Mouse (Mus musculus): ENCODE measurements at regions not wholly inside any gene's neighbourhood (a gene's known extent, or its start where the extent isn't known, plus 50 kb on each side); places are given as distances from the start of the nearest gene placed in this dataset.

DNA sequence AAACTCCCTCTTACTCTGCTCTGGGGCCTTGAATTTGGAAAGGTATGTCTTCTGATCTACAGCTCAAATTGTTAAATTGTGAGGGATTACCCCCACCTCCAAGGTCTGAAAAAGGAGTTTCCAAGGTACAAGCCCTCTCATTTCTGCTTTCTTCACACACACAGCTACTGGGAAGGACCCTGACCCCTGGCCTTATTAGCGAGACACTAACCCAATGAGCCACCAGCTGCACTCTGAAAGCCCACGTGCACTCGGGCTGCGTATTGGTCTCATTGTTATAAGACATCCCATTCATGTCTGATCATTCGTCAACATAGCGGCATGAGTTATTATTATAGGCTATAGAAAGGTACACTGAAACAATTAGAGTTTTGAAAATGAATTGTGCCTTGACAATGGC is 784.9 kb downstream of the Nr2f2 start:
- TF ChIP-seq CTCF (IDR thresholded peaks at IDR 0.05; ENCODE audit: extremely low read depth, insufficient read depth, low read length) (no peak), POLR2A (IDR thresholded peaks at IDR 0.05; ENCODE audit: extremely low read depth, insufficient read depth, low read length) (no peak)

Measured in cortical plate, adult 2 months (tissue).